Mouse (Mus musculus) hindbrain, embryonic 13.5 days (tissue): Measurements from ENCODE around the gene Aym1. TPM values are rescaled to one million over a fixed set of nuclear protein-coding genes. Genes with fewer than 3 reads are reported as not detected.

Source experiments
- ATAC-seq: fragments of 200-750 bp; cut with Nextera tagmentation; 2 replicates; pipeline ENCODE4 v1.8.0; 2017; ENCODE audit warnings: moderate TSS enrichment; ENCODE audit not compliant: low FRiP score
- H3K27ac ChIP-seq: fragments of 300-500 bp; sonication (generic); 2 replicates; pipeline ENCODE4 v1.5.1; 2015; ENCODE audit warnings: inconsistent platforms, mild to moderate bottlenecking, moderate library complexity
- H3K27me3 ChIP-seq: fragments of 300-500 bp; sonication (generic); 2 replicates; pipeline ENCODE4 v1.6.1; 2015; ENCODE audit warnings: mild to moderate bottlenecking, inconsistent platforms
- H3K36me3 ChIP-seq: fragments of 300-500 bp; sonication (generic); 2 replicates; pipeline ENCODE4 v1.6.1; 2015; ENCODE audit warnings: mild to moderate bottlenecking, inconsistent platforms
- H3K4me1 ChIP-seq: fragments of 300-500 bp; sonication (generic); replicated peaks from 2 replicates; pipeline ENCODE4 v1.6.1; 2015; ENCODE audit warnings: inconsistent platforms
- H3K4me2 ChIP-seq: fragments of 300-500 bp; sonication (generic); 2 replicates; pipeline ENCODE4 v1.6.1; 2015; ENCODE audit warnings: inconsistent platforms, mild to moderate bottlenecking, moderate library complexity
- H3K4me3 ChIP-seq: fragments of 300-500 bp; sonication (generic); 2 replicates; pipeline ENCODE4 v1.5.1; 2015; ENCODE audit warnings: mild to moderate bottlenecking, inconsistent platforms
- H3K9ac ChIP-seq: fragments of 300-500 bp; sonication (generic); 2 replicates; pipeline ENCODE4 v1.6.1; 2015; ENCODE audit warnings: mild to moderate bottlenecking, inconsistent platforms
- H3K9me3 ChIP-seq: fragments of 300-500 bp; sonication (generic); 2 replicates; pipeline ENCODE4 v1.6.1; 2016; ENCODE audit warnings: inconsistent platforms
- WGBS: fragments of 180-500 bp; shearing (Covaris S2); methylation state at CpG from one replicate; pipeline ENCODE4 v1.1.7; 2015; 5-methylcytosine and 5-hydroxymethylcytosine counted together
- microRNA-seq: library from miRNA; unstranded; fragments of <30 nt; microRNA quantifications from one replicate; pipeline ENCODE4, GENCODE M21; 2016
- polyA plus RNA-seq: library from polyadenylated mRNA; unstranded; fragments of >200 nt; fragmentation: Nextera tagmentation; extraction: Ambion mirVana; gene quantifications from 2 replicates; pipeline ENCODE4 v1.2.1, GENCODE M21; 2015

The Aym1 gene
- polyA plus RNA-seq, 1 experiment from 2014 or later: not detected

GRCm38 (mm10) chr5:113380553-113380952 is 23.5 kb downstream of the Aym1 start:
- Histone ChIP-seq H3K27me3 (no peaks in the 10 kb centered on the region), H3K36me3 (no peaks in the 10 kb centered on the region), H3K4me3 (no peak overlapping the region), H3K9ac (no peak overlapping the region), H3K4me1 (0 out of 2 replicates have a peak, but pooled peaks cover 8% of the 10 kb centered on the region), H3K9me3 (no peaks in the 10 kb centered on the region), H3K27ac (peak overlapping the region; percentile 36; the same call in 1 of the 2 replicates), H3K4me2 (no peak overlapping the region)
- WGBS: 72% methylated on average over 8 of the region's 8 CpGs
- ATAC-seq: no peak

DNA sequence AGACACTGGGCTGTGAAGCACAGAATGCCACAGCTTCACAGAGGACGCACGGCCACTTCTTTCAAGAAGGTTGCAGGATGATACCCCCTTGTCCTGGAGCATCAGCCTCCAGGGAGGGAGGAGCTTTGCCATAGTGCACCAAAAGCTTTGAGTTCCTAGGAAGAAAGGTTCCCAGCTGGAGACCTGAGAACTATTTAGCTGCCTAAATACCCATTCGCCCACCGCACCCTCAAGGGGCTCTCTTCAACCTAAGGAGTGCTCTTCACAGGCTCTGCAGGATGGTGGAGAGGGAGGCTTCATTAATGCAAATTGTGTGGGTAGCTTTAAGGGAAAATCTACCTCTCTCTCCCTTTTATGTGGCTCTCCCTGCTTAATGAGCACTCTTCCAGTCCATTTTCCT is 25.5 kb downstream of the Aym1 start:
- H3K27ac ChIP-seq: peak overlapping the region; percentile 8; the same call in 1 of the 2 replicates
- H3K9me3 ChIP-seq: no peaks in the 10 kb centered on the region
- 0 out of 2 replicates have a peak, but pooled peaks cover 8% of the 10 kb centered on the region for H3K4me1 ChIP-seq
- WGBS: 41% methylated on average over 4 of the region's 4 CpGs
- no peak overlapping the region for H3K9ac ChIP-seq
- H3K36me3 ChIP-seq: no peaks in the 10 kb centered on the region
- no peaks in the 10 kb centered on the region for H3K27me3 ChIP-seq
- no peak overlapping the region for H3K4me2 ChIP-seq
- ATAC-seq: no peak
- no peak overlapping the region for H3K4me3 ChIP-seq

DNA sequence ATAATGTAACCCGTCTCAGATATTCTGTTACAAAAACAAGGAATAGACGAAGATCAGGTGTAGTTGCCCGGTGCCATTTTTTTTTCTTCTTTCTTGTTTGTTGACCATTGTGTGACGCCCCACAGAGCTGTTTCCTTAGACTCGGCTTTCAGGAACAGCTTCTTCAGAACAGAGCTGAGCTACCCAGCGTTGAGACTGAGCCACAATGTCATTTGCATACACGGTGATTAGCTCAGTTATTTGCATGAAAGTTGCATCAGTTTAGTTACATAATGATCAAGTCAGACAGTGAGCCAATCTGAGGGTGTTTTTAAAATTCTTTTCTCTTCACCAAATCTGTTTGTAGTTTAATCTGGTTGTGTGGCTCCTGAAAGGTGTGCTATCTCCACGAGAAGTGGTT is 36.7 kb downstream of the Aym1 start:
- no peaks in the 10 kb centered on the region for H3K36me3 ChIP-seq
- peaks cover 28% of the 10 kb centered on the region for H3K4me1 ChIP-seq
- H3K27me3 ChIP-seq: no peaks in the 10 kb centered on the region
- H3K9ac ChIP-seq: no peak overlapping the region
- H3K4me2 ChIP-seq: no peak overlapping the region
- no peak overlapping the region for H3K27ac ChIP-seq
- WGBS: 54% methylated on average over 8 of the region's 8 CpGs
- ATAC-seq: no peak
- no peaks in the 10 kb centered on the region for H3K9me3 ChIP-seq
- H3K4me3 ChIP-seq: no peak overlapping the region

GRCm38 (mm10) chr5:113396286-113396934 is 39.3 kb downstream of the Aym1 start:
- no peak overlapping the region for H3K4me2 ChIP-seq
- ATAC-seq: no peak
- peaks cover 30% of the 10 kb centered on the region for H3K4me1 ChIP-seq
- no peak overlapping the region for H3K4me3 ChIP-seq
- no peaks in the 10 kb centered on the region for H3K27me3 ChIP-seq
- no peaks in the 10 kb centered on the region for H3K36me3 ChIP-seq
- WGBS: 67% methylated on average over 17 of the region's 17 CpGs
- H3K9me3 ChIP-seq: no peaks in the 10 kb centered on the region
- H3K9ac ChIP-seq: no peak overlapping the region
- peak overlapping the region; percentile 77; the same call in 1 of the 2 replicates for H3K27ac ChIP-seq

DNA sequence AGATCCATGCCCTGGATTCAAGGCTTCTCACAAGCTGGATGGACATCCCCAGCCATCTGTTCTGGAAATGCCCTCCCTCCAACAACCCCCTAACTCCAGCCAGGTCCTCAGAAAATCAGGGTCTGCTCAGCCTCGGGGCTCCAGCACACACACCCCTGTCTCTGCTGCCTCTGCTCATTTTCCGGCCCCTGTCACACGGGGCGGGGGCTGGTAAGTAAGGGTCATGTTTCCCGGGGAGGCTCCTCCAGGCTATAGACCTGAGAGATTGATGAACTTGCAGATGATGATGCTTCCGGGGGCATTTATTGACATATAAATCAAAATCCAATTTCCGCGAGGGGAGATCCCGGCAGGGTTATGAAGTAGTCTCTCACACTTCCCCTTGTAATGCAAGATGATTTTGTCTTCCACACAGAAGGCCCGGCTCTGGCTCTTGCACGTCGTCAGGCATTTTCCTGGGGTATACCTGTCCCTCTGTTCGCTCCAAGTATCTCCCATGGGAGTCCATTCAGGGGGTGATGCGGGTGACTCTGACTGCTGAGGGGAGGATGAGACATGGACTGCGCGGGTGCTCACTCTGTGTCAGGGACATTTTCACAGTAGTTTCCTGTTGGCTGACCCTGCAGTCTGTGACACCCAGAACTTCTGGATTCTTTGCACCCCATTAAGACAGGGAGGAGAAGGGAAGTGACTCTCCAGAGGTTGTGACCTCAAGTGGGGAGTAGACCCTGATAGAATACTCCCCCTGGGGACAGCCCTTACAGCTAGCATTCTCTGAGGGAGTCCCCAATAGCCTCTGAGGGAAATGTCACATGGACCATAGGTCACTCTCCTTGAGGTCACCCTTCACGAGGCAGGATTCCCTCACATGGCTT is 40.6 kb downstream of the Aym1 start:
- Histone ChIP-seq H3K36me3 (no peaks in the 10 kb centered on the region), H3K27me3 (no peaks in the 10 kb centered on the region), H3K9me3 (no peaks in the 10 kb centered on the region), H3K9ac (no peak overlapping the region), H3K4me3 (no peak overlapping the region), H3K27ac (peak overlapping the region; percentile 77), H3K4me2 (no peak overlapping the region), H3K4me1 (peaks cover 30% of the 10 kb centered on the region)
- 63% methylated on average over 17 of the region's 17 CpGs for WGBS
- no peak for ATAC-seq

- ATAC-seq: no peak
- no peak overlapping the region for H3K4me2 ChIP-seq
Measured at GRCm38 (mm10) chr5:113402702-113403101, 45.6 kb downstream of the Aym1 start.

GRCm38 (mm10) chr5:113407346-113407745 is 50.3 kb downstream of the Aym1 start:
- Histone ChIP-seq H3K27ac (no peak overlapping the region), H3K27me3 (peaks cover 10% of the 10 kb centered on the region; the same call in 1 of the 2 replicates), H3K4me1 (peaks cover 16% of the 10 kb centered on the region), H3K4me3 (no peak overlapping the region), H3K9ac (no peak overlapping the region), H3K36me3 (no peaks in the 10 kb centered on the region), H3K9me3 (no peaks in the 10 kb centered on the region), H3K4me2 (no peak overlapping the region)
- 19% methylated on average over 3 of the region's 3 CpGs for WGBS
- ATAC-seq: no peak

More at GRCm38 (mm10) chr5:113402702-113403101, 45.6 kb downstream of the Aym1 start:
- Histone ChIP-seq H3K9me3 (no peaks in the 10 kb centered on the region), H3K27me3 (0 out of 2 replicates have a peak, but pooled peaks cover 10% of the 10 kb centered on the region), H3K4me1 (peaks cover 13% of the 10 kb centered on the region), H3K9ac (no peak overlapping the region), H3K27ac (no peak overlapping the region), H3K36me3 (no peaks in the 10 kb centered on the region), H3K4me3 (no peak overlapping the region)
- WGBS: 74% methylated on average over 11 of the region's 11 CpGs

Small RNAs within 50 kb of the gene (microRNA-seq; reads per million reads assigned to microRNA genes)
- gene Mir7229: not detected
- not detected for gene Mir7230

Other genes starting within 250 kb of the Aym1 start
- 2.4 and 2.7 TPM in 2 replicates for gene 2900026A02Rik, start 136.1 kb upstream of the Aym1 start, polyA plus RNA-seq
- not detected in 2 replicates for gene Tmem211, start 130.4 kb upstream of the Aym1 start, polyA plus RNA-seq
- gene Sgsm1, start 46.5 kb upstream of the Aym1 start, polyA plus RNA-seq: 14.2 and 14.5 TPM in 2 replicates
- 9.8 and 10.4 TPM in 2 replicates for gene Wscd2, start 133.0 kb downstream of the Aym1 start, polyA plus RNA-seq